Mouse (Mus musculus) left cerebral cortex, postnatal 14 days (tissue): ENCODE data around the gene Taf11. TPM values are rescaled to one million over a fixed set of nuclear protein-coding genes. Genes with fewer than 3 reads are reported as not detected.

Experiments used
- DNase-seq, 2 experiments: peaks; one replicate each; pipeline ENCODE4 v3.0.0; 2021 to 2022; ENCODE audit warnings: low spot score in 2 of 2, mixed read lengths in 1 of 2
- intact Hi-C: fragments of 180-260 bp; cut with DNase I; formaldehyde crosslinking; loops from one replicate; pipeline ENCODE4 v1.15.1; 2025
- long read RNA-seq, 2 experiments: library from polyadenylated mRNA; stranded (forward); transcript quantifications; one replicate each; pipeline ENCODE4 v2.0.0; 2021
- total RNA-seq, 2 experiments: library from RNA; stranded (reverse); gene quantifications; 2 replicates each; pipeline ENCODE4 v1.2.3; 2021

The Taf11 gene
- 10 to 100 TPM; 37.9 to 46.5 TPM for total RNA-seq
- long read RNA-seq, experiment 1, transcript Taf11-201 (5 exons, 1,220 nt), result major isoform, 29 of 32 reads
- long read RNA-seq, experiment 1, partial matches to known transcripts, result 2 of 32 reads
- long read RNA-seq, experiment 1, other reads (novel, unspliced or antisense), result 1 of 32 reads
- long read RNA-seq, experiment 2, transcript Taf11-201 (5 exons, 1,220 nt), result major isoform, 19 of 22 reads
- long read RNA-seq, experiment 2, partial matches to known transcripts, result 2 of 22 reads
- long read RNA-seq, experiment 2, other reads (novel, unspliced or antisense), result 1 of 22 reads

DNA sequence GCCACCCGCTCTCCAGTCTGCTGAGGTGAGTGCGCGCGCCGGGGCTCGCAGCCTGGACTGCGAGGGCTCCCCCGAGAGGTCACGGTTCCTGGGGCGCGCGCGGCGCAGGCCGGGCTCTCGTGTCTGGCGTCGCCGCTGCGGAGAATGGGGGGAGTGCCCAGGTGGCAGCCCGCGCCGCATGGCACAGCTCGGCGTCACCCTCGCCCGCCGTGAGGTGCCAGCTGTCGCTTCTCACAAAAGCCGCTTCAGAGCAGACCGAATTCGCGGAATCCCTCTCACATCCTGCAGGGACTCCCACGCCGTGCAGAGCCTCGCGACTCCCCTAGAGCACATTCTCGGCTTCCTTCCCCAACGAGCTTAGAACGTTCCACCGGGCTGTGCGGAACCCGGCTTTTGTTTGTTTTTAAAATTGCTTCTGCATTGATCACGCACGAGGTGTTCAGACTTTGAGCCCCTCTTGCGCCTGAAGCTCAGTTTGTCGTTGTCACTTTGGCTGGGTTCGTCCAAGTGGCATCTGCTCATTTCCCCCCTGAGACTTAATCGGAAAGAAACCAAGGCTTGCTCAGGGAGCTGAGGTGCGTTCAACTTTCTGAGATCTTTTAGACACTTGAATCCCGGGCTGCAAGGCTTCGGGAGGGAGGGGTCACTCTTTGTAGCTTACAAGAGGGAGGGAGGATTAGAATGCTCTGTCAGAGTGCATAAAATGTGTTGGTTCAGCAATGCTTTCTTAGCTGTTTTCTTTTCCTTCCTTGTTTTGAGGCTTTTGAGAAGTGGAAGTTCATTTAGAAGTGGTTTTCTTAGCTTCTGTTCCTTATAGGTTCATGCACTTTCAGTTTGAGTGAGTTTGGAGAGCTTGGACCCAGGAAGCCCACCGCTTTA lies at the start of gene Taf11:
TSS of gene Taf11 (minus strand) at position 223 of the 879 bp plus-strand sequence.
- intact Hi-C loops, result loop anchor here (2.0 to 5.0 kb wide), 3 partner anchors 72 to 169 kb away; no protein-coding TSS in a partner anchor
- DNase-seq, result peak; percentile 79 to 81

DNA sequence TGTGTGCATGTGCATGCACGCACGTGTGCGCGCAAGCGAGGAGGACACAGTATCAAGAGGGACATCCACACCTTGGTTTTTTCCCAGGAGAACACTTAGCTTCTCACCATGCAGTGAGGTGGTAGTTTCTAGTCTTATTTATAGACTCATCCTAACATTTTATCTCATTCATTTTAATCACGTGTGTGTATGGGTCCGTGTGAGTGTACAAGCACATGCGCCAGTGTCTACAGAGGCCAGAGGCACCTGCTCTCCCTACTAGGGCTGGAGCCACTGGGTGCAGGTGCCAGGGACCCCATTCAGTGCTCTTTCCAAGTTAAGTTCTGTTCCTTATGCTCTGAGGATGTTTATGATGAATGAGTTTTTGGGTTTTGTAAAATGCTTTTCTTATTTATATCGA lies 48.0 kb upstream of the Taf11 start:
- intact Hi-C loops, result no loop called here
- DNase-seq, result no peak

DNA sequence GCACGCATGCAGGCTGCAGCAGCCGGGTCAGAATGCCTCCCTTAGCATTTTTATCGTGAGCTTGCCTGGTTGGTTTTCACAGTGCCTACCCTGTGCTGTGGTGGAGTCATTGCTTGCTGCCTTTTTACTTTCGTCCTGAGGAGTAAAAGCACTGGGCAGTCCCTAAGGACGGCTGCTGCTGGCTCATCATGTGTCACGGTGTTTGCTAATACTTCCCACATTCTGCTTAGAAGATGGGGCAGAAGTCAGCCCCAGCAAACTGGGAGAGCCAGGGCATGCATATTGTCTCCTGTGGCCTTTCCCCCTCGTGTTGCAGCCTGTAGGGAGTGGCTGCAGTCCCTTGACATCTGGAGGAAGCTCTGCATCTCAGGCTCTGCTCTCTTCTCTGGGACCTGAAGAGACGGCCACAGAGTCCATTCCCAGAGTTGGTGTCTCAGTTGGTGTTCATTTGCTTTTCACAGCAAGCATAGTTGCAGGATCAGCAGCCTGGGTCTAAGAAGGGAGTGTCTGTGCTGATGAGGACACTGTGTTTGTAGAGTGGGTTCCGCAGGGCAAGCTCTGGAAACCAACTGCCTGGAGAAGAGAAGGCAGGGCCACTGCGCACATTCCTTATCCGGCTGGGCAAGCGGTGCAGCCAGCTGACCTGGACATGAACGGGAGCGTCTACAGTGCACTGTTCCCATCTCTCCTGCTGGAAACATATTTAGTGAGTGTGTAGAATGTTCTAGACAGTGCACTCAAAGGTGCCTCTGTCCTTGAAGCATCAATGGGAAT lies 45.2 kb upstream of the Taf11 start:
- intact Hi-C loops, result no loop called here
- DNase-seq, result no peak

DNA sequence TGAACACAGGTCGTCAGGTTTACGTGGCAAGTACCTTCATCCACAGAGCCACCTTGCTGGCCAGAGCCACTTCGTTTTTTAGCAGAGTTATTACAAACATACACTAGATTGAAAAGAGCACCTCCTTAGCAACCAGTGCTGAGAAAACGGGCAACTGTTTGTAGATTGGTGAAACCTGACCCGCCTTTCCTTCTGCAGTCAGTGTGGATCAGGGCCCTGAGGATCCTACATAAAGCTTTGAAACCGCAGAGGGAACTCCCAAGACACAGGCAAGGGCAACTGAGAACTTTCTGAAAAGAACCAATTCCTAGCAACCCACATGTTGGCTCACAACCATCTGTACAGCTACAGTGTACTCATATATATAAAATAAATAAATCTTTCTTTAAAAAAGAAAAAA lies 43.5 kb upstream of the Taf11 start:
- intact Hi-C loops, result no loop called here
- no peak for DNase-seq

DNA sequence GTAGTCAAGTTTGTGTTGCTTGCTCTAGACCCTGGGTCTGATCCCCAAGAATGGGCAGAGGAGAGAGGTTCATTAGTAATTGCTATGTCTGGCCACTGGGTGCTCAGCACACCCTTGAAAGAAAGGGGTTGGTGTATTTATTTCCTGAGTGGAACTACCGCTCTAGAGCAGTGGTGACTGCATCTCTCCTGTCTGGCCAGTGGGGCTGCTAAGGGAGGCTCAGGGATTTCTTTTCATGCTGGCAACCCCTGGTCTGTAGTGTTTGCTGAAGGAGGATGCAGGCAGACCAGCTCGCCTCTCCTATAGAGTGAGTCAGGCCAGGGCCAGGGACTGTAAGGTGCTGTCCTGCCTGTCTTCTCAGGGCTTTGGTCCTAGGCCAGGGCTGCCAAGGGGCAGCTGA lies 37.5 kb upstream of the Taf11 start:
- DNase-seq, result no peak
- intact Hi-C loops, result no loop called here

DNA sequence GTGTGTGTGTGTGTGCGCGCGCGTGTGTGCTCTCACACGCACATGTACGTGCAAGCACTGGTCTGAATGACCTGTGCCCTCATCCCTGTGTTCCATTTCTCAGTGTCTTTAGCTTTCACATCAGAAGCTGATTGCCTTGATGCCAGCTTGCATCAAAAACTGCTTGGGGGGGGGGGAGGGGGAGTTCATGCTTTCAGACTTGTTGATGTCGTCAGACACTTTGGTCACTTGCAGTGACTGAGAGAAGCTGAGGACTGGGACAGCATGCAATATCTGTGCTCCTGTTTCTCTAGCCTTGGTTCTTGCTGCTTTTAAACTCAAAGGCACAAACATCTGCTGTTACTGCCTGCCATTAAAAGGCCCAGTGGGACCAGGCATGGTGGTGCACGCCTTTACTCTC lies 36.7 kb upstream of the Taf11 start:
- DNase-seq, result no peak
- intact Hi-C loops, result no loop called here

DNA sequence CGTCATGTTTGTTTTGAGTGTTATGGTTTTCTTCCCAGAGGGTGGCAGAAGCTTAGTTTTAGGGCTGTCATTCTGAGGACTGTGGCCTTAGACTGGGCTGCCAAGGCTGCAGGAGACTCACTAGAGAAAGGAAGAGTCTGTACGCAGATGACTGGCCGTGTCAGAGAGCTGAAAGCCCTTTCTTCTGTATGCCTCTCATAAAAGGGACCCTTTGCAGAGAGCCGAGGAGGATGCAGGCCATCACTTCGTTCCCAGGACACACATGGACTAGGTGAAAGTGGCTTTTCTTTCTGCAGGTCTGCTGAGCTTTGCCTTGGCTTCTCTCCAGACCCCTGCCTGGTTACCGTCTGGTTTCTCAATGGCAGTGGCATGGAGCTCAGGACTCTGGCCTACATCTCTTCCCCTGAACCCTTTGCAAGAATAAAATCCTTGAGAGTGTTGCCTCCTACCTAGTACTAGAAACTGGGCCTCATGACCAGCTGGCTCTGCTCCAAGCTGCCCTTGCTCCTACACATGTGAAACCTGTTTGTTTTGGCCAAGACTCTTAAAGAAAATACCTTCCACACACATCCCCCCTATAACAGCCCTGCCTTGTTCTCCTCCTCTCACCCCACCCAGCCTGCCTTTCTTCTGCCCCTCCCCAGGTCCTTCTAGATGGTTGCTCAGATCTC lies 36.0 kb upstream of the Taf11 start:
- peak; percentile 24 to 37 for DNase-seq
- intact Hi-C loops, result no loop called here

DNA sequence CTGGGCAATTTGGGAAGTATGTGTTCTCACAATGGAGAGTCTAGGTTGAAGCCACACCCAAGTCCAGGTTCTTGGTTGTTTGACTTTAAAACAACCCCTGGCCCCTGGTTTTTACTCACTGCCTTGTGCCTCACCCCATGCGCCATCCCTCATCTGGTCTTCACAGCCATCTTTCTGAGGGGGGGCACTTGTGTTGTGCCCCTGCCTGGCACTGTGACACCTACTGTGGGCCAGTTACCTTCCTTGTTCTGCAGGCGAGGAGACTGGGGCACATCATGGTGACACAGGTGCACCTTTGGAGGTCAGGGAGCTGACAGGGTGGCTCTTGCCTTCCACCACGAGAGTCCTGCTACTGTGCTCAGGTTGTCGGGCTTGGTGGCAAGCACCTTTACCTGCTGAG lies 32.5 kb upstream of the Taf11 start:
- intact Hi-C loops, result loop anchor here (5.0 kb wide), 1 partner anchor 35 kb away; no protein-coding TSS in a partner anchor

DNA sequence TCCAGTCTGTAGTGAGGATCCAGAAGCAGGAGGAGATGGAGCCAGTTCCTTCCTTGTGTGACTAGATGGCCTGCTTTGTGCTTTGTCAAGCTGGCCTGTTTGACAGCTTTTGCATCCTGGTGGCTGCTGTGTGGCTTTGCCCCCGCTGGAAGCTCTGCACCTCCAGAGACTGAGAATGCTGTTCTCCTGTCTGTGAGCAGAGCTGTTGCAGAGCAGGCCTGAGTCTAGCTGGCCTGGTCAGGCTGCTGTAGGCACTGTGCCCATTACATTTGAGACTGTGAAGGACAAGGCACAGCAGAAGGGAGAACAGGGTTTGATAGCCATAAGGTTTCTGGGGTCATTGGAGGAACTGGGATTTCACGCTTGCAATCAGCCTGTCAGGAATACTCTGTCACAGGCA lies 32.1 kb upstream of the Taf11 start:
- intact Hi-C loops, result loop anchor here (5.0 kb wide), 1 partner anchor 36 kb away; no protein-coding TSS in a partner anchor
- DNase-seq, result no peak

More for the DNA sequence above, 32.5 kb upstream of the Taf11 start:
- DNase-seq, result no peak

DNA sequence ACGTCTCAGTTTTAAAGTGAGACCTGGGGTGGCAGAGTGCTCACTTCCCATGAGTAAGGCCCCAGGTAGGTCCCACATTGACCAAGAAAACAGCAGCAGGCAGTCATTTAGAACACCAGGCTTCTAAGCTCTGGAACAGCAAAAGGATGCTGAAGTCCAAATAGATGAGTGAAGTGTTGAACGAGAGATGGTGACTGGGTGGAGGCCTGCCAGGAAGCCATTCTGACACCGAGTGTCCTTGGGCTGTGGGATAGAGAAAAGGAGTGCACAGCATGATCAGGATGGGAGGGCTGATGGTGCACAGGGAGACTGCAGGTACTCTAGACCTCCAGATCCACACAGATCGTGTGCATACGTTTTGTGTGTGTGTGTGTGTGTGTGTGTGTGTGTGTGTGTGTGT lies 31.5 kb upstream of the Taf11 start:
- intact Hi-C loops, result loop anchor here (5.0 kb wide), 1 partner anchor 36 kb away; no protein-coding TSS in a partner anchor
- no peak for DNase-seq

DNA sequence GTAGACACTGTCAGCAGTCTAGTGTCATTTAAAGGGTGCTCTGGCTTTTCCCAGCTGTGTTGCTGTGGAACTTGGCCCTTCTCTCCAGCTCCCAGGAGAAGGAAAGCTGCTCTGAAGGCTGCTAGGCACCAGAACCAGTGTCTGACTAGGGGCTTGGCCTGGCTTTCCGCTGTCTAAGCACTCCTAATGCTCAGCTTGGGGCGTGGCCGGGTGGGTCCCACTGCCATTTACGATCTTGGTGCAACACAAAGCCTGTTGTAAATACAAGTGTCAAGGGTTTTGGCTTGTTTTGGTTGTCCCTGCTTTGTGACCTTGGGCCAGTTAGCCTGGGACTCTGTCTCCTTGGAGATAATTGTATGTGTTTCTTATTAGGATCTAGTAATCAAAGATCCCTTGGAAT lies 30.7 kb upstream of the Taf11 start:
- no peak for DNase-seq
- intact Hi-C loops, result loop anchor here (5.0 kb wide), 1 partner anchor 37 kb away; no protein-coding TSS in a partner anchor

DNA sequence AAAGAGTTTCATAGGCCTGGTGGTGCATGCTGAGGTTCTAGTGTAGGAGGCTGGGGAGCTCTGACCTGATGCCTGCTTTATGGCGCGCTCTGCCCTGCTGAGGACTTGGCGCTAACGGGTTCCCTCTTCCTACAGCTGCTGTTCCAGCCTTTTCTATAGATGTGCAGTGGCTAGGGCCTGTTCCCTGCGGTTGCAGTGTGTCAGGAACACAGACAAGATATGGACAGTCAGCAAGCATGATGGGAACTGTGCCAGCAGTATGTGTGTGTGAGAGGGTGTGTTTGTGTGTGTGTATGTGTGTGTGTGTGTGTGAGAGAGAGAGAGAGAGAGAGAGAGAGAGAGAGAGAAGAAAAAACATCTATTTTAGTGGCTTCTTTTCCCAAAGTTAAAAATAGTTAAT lies 29.4 kb upstream of the Taf11 start:
- intact Hi-C loops, result no loop called here
- no peak for DNase-seq

DNA sequence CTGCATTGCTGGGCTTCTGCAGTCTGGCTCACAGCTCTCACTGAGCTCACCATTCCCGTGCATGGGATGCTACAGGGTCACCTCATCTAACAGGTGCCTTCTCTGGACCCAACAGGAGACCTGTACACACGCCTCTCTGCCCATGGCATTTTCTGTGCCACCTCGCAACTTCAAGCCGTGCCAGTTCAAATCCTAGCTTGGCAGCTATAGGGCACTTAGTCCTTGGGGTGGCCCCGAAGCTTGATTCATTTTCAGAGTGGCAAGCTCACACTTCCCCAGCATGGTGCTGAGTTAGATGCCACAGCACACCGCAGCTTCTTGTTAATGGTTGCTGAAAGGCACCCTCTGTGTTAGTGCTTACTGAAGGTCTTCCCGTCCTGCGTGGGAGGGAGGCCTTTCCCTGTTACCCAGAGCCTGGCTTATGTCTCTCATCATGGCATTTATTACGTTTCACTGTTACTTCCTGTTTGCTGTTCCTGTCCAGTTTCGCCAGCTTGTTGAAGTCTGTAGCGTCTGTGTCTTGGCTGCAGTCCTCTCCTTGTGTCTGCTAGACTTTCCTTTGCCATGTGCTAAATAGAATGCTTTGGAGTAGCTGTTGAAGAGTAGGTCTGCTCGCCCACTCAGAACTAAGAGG lies 28.6 kb upstream of the Taf11 start:
- intact Hi-C loops, result no loop called here
- DNase-seq, result peak in 1 of 2 experiments; percentile 39

DNA sequence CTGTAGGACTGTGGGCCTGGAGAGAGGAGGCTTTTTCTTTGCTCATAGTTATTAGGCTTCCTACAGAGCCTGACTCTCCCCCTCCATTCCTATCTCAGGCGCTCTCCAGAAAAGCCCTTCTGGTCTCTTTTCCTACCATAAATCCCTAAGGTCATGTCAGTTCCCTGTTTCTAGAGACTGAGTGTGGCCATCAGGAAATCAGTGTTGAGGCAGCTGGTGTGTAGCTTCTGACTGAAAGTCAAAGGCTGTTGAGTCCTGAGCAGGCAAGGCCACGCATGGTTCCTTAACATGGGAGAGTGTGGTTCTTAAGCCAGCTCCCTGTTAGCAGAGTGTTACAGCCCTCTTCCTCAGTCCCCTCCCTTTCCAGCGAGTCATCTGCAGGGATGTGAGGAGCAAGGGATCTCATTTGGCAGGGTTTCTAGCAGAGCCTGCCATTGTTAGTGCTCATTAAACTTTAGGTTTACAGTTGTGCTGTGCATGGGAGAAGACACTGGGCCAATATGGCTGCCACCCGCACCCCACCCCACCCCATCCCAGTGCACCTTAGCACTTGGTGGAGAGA lies 27.5 kb upstream of the Taf11 start:
- intact Hi-C loops, result no loop called here
- no peak for DNase-seq

DNA sequence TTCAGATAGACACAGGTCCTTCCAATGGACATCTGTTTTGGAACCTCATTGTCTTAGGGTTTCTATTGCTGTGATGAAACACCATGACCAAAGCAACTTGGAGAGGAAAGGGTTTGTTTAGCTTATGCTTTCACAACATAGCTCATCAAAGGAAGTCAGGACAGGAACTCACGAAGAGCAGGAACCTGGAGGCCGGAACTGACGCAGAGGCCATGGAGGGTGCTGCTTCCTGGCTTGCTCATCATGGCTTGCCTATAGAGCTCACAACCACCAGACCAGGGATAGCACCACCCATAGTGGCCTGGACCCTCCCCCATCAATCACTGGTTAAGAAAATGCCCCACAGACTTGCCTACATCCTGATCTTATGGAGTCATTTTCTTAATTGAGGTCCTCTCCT lies 25.4 kb upstream of the Taf11 start:
- intact Hi-C loops, result no loop called here
- DNase-seq, result no peak

DNA sequence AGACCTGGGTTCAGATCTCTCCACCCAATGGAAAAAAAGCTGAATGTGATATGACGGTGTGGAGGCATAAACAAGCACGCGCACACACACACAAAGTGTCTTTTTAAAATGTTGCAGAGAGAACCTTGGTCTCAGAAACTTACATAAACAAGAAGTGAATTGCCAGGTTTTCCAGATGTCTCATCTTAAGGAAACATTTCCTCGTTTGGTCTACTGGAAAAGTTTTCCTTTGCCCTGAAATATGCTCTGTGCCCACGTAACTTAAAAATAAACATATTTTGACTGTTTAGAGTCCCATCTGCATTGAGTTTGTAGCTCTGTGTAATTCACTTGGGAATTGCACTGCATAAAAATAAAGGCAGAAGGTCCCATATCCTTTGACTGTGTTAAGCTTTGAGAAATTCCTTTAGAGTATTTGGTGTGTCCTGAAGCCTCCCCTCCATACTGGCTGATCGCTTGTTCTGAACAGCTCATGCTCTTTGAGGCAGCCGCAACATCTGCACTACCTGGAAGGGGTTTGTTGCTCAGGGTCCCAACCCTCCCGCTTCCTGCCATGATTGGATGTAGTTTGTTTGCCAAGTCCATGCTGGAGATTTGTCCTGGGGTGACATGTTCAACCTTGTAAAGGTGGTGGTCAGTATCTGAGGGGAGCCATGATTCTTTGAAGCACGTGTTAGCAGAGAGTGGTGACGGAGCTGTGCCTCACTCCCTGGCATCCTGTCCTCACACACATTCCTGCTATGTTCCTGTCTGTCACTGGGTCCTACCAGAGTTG lies 24.7 kb upstream of the Taf11 start:
- intact Hi-C loops, result no loop called here
- DNase-seq, result no peak

DNA sequence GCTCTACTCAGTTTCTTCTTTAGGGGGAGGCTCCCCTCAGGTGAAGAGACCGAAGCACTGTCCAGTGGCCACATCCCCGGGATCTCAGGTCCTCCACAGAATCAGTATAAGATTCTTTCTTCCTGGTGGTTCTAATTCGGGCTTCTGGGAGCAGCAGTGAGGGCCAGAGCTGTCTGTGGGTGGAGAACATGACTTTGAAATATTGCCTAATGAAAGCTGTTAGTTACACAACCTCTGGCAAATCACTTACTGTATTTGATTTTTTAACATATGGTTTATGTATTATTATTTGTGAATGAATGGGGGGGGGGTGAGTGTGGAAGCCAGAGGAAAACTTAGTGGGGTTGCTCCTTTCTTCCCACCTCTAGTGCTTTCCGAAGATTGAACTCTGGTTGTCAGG lies 22.2 kb upstream of the Taf11 start:
- intact Hi-C loops, result no loop called here
- no peak for DNase-seq

DNA sequence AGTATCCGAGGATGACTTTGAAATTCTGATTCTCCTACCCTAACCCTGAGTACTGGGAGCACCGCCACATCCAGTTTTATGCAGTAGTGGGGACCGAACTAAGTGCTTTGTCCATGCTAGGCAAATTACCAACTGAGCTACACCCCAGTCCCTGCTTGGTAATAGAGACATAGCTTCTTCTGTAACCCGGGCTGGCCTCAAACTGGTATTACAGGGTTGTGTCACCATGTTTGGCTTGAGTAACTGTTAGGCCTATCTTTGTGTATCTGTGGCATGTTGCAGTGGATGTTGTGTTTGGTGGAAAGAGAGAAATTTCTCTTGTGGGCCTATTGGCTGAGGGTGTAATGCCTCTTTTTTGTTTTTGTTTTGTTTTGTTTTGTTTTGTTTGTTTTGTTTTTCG lies 20.6 kb upstream of the Taf11 start:
- intact Hi-C loops, result no loop called here
- DNase-seq, result no peak
